Mouse (Mus musculus) monocyte, adult 5-6 weeks (primary cell): ENCODE measurements around the gene Copg2. TPM values are rescaled to one million over a fixed set of nuclear protein-coding genes. Genes with fewer than 3 reads are reported as not detected.

ENCODE experiments used
- ATAC-seq: fragments of 153-309, 156-312 bp; replicated peaks from 2 replicates; pipeline ENCODE4 v1.8.0; 2017; ENCODE audit warnings: mild to moderate bottlenecking; ENCODE audit not compliant: low TSS enrichment, insufficient number of reproducible peaks, severe bottlenecking, poor library complexity, low FRiP score
- total RNA-seq: library from RNA; stranded (forward); fragments of 200-1000, 200-491, 200-594 nt; gene quantifications from 3 replicates; pipeline ENCODE4 v1.2.3, GENCODE M21; 2017

Copg2 gene
- total RNA-seq, 1 experiment from 2014 or later: 47.6 TPM

GRCm38 (mm10) chr6:30737548-30738463 is 158.8 kb downstream of the Copg2 start:
- ATAC-seq: no peak

- ATAC-seq: no peak
Measured at GRCm38 (mm10) chr6:30736864-30737547, 159.6 kb downstream of the Copg2 start.

GRCm38 (mm10) chr6:30736372-30736762 is 160.2 kb downstream of the Copg2 start:
- no peak for ATAC-seq

- no peak for ATAC-seq
Measured at GRCm38 (mm10) chr6:30735728-30736371, 160.7 kb downstream of the Copg2 start.

GRCm38 (mm10) chr6:30734988-30735727 is 161.4 kb downstream of the Copg2 start:
- ATAC-seq: no peak

- ATAC-seq: no peak
Measured at GRCm38 (mm10) chr6:30734465-30734864, 162.1 kb downstream of the Copg2 start.

- ATAC-seq: no peak
Measured at GRCm38 (mm10) chr6:30732571-30733130, 163.9 kb downstream of the Copg2 start.

GRCm38 (mm10) chr6:30730301-30730971 is 166.2 kb downstream of the Copg2 start:
- no peak for ATAC-seq

GRCm38 (mm10) chr6:30723331-30723730 is 173.3 kb downstream of the Copg2 start, which contains the start of gene Mest:
TSS of gene Mest (plus strand) at chr6:30723547.
- ATAC-seq: no peak

- ATAC-seq: no peak
Measured at GRCm38 (mm10) chr6:30722385-30723164, 174.0 kb downstream of the Copg2 start.

GRCm38 (mm10) chr6:30716796-30717195 is 179.8 kb downstream of the Copg2 start:
- no peak for ATAC-seq

- no peak for ATAC-seq
Measured at GRCm38 (mm10) chr6:30714891-30715471, 181.6 kb downstream of the Copg2 start.

- ATAC-seq: no peak
Measured at GRCm38 (mm10) chr6:30713896-30714295, 182.7 kb downstream of the Copg2 start.

- no peak for ATAC-seq
Measured at GRCm38 (mm10) chr6:30713455-30713854, 183.1 kb downstream of the Copg2 start.

- ATAC-seq: no peak
Measured at GRCm38 (mm10) chr6:30712484-30712883, 184.1 kb downstream of the Copg2 start.

GRCm38 (mm10) chr6:30711365-30711763 is 185.2 kb downstream of the Copg2 start:
- ATAC-seq: no peak
